Mouse (Mus musculus): Measurements from ENCODE around the gene Pcsk1n.
"Not testable (repeated sequence)": the region's sequence is repeated elsewhere in the genome, so short reads cannot be mapped to it uniquely, and the experiment has no call there.

Gene Pcsk1n

DNA sequence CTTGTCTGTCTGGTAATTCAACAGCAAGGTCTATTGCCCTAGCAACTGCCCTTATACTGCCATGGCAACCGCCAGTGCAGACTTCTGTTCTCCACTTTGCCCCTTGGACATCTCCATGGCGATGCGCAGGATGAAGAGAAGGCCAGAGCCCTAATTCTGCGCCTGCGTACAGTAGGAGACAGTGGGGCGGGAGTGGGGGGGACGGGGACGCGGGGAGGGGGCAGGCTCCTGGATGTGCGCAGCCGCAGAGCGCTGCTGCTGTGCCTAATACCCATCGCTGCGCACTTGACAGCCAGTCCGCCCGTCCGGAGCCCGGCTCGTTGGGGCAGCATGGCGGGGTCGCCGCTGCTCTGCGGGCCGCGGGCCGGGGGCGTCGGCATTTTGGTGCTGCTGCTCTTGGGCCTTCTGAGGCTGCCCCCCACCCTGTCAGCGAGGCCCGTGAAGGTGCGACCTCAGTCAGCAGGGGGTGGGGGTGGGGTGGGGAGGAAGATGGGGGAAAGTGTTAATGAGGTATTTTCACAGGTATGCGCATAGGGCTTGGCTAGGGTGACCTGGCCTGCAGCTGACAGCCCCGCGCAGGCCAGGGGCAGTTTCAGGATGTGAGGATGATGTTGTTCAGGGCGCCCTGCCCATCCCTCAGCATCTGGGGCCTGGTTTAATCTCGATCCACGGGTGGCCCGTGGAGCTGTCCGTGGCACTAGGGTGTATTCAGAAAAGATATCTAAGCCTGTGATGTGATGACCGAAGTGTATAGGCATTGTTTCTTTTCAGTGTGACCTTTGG lies at the start of gene Pcsk1n:
Pcsk1n (plus strand) TSS at position 222 of the 783 bp plus-strand sequence.
- DNase-seq (ENCODE audit: inconsistent ontology term): peak; percentile 46

DNA sequence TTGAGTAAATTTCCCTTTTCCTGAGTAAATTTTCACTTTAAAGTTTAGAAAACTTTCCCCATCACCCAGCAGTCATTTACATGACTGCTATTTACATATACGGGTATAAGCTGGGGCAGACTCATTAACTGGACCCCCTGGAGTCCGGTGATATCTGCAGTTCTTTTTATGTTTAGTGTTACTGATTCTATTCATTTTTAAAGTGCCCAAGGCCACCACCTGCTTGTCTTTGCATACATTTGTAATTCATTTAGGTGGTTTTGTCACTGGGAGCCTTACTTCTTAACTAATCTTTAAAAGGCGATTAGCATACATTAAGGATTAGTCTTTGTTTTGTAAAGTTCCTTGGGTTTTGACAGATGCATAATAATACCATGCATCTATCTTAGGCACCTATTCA lies 49.8 kb upstream of the Pcsk1n start:
- no peak for DNase-seq (ENCODE audit: inconsistent ontology term)

DNA sequence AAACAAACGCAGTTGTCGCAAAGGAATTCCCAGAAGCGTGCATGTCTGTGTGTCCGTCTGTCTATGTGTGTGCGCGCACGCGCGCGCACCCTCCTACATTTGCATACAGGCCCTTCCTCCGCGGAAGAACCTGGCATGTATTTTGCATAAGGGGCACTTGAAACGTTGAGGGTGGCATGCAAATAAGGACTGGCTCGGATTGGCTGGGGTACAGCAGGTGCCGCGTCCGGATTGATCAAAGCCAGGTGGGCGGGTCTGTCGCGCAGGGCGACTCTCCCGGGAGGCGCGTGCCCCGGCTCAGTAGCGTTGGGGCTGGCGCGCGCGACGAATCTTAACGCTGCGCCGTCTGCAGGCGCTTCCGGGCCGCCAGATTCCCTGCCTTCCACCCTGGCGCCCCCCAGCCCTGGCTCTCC lies 41.6 kb upstream of the Pcsk1n start, which contains the start of gene Pim2:
Pim2 (plus strand) TSS at position 256 of the 413 bp plus-strand sequence.
- DNase-seq (ENCODE audit: inconsistent ontology term): peak; percentile 81

GRCm38 (mm10) chrX:7878495-7878894 lies 41.1 kb upstream of the Pcsk1n start:
- DNase-seq (ENCODE audit: inconsistent ontology term): no peak

GRCm38 (mm10) chrX:7879819-7880218 lies 39.8 kb upstream of the Pcsk1n start:
- peak; percentile 81 for DNase-seq (ENCODE audit: inconsistent ontology term)

GRCm38 (mm10) chrX:7883841-7884567 lies 35.6 kb upstream of the Pcsk1n start, which contains the start of gene Slc35a2:
Slc35a2 (plus strand) TSS chrX:7884028.
- DNase-seq (ENCODE audit: inconsistent ontology term): peak; percentile 92

DNA sequence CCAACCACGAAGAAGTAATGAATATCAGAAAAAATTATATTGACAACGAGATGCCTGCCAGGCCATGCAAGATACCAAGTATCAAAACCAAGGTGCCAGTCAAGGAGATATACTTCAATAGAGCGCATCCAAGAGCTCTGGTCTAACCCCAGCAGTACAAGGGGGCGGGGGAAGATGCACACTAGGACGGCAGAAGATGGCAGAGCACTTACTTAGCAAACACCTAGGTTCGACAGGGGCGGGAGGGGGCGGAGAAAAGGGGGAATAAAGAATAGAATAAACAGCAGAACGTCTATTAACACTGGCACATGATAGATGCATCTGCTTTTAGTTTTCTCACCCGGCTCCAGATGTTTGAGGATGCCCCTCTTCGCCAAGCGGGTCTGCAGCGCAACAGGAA lies 21.4 kb upstream of the Pcsk1n start:
- no peak for DNase-seq (ENCODE audit: inconsistent ontology term)

- DNase-seq (ENCODE audit: inconsistent ontology term): peak; percentile 93
Observed at GRCm38 (mm10) chrX:7898880-7899874, 20.4 kb upstream of the Pcsk1n start, which contains the start of the genes Pqbp1 and Timm17b. Pqbp1 (minus strand) TSS chrX:7899269. Timm17b (plus strand) TSS chrX:7899357.

DNA sequence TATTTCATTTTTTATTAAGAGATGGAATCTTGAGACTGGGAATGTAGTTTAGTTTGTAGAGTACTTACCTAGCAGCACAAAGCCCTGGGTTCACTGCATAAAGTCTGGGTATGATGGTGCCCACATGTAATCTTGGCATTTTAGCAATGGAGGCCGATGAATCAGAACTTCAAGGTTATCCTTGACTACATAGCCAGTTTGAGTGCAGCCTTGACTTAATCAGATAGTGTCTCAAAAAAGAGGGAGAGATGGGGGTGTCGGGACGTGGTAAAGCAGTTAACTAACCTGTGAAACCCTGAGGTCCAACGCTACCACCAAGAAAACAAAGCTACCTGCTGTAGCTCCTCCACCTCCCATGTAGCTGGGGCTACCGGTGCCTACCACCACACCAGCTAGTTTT lies 15.2 kb upstream of the Pcsk1n start:
- DNase-seq (ENCODE audit: inconsistent ontology term): no peak

GRCm38 (mm10) chrX:7907735-7908134 lies 11.9 kb upstream of the Pcsk1n start, which contains the start of gene Gm10491:
Gm10491 (minus strand) TSS chrX:7907835.
- no peak for DNase-seq (ENCODE audit: inconsistent ontology term)

DNA sequence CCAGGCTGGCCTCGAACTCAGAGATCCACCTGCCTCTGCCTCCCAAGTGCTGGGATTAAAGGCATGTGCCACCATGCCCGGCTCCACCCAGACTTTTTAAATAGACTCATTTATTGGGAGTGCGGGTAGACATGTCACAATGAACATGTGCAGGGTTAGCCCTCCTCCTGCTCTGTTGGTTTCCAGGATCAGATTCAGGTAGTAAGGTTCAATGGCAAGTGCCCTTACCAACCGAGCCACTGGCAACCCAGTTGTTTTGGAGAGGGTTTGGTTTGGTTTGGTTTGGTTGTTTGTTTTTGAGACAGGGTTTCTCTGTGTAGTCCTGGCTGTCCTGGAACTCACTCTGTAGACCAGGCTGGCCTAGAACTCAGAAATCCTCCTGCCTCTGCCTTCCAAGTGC lies 10.4 kb upstream of the Pcsk1n start, which contains the start of gene Gm10490:
Gm10490 (plus strand) TSS at position 301 of the 400 bp plus-strand sequence.
- not testable (repeated sequence) for DNase-seq (ENCODE audit: inconsistent ontology term)

- DNase-seq (ENCODE audit: inconsistent ontology term): no peak
Observed at GRCm38 (mm10) chrX:7910473-7910872, 9.1 kb upstream of the Pcsk1n start.

DNA sequence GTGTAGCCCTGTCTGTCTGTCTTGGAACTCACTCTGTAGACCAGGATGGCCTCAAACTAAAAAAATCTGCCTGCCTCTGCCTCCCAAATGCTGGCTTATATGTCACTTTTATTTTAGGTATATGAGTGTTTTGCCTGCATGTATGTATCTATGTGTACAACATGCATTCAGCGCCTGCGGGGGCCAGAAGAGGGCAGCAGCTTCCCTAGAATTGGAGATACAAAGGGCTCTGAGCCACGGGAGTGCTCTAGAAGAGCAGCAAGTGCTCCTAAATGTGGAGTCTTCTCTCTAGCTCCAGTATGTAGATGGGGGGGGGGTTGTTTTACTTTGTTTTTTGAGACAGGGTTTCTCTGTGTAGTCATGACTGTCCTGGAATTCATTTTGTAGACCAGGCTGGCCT lies 4.0 kb upstream of the Pcsk1n start:
- not testable (repeated sequence) for DNase-seq (ENCODE audit: inconsistent ontology term)

DNA sequence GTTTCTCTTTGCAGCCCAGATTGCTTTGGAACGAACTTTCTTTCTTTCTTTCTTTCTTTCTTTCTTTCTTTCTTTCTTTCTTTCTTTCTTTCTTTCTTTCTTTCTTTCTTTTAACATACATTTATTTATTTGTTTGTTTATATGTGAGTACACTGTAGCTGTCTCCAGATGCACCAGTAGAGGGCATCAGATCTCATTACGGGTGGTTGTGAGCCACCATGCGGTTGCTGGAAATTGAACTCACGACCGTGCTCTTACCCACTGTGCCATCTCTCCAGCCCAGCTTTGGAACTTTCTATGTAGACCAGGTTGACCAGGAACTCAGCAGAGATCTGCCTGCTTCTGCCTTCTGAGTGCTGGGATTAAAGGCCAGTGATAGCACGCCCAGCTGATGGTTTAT lies 1.7 kb upstream of the Pcsk1n start:
- DNase-seq (ENCODE audit: inconsistent ontology term): not testable (repeated sequence)

- no peak for DNase-seq (ENCODE audit: inconsistent ontology term)
Observed at GRCm38 (mm10) chrX:7922032-7922431, 2.4 kb downstream of the Pcsk1n start.

GRCm38 (mm10) chrX:7926266-7926665 lies 6.6 kb downstream of the Pcsk1n start:
- no peak for DNase-seq (ENCODE audit: inconsistent ontology term)

GRCm38 (mm10) chrX:7927116-7927515 lies 7.5 kb downstream of the Pcsk1n start:
- no peak for DNase-seq (ENCODE audit: inconsistent ontology term)

- DNase-seq (ENCODE audit: inconsistent ontology term): no peak
Observed at GRCm38 (mm10) chrX:7928270-7928790, 8.7 kb downstream of the Pcsk1n start, which contains the start of gene Eras. Eras (minus strand) TSS chrX:7928607.

DNA sequence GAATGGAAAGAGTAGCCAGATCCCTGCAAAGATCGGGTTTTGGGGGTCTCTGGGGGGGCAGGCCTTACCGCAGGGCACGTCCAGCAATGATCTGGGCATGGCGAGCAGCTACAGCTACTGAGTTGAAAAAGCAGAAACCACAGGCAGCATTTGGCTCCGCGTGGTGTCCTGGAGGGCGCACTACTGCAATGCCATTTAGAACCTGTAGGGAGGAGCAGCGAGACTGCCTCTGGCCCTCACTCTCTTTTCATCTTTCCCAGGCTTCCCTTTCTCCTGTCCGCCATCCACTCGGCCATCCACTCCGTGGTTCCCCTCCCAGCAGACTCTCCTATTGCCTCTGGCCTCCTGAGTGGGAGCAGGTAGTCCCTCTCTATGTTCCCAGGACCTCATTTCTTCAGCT lies 17.3 kb downstream of the Pcsk1n start:
- DNase-seq (ENCODE audit: inconsistent ontology term): no peak

DNA sequence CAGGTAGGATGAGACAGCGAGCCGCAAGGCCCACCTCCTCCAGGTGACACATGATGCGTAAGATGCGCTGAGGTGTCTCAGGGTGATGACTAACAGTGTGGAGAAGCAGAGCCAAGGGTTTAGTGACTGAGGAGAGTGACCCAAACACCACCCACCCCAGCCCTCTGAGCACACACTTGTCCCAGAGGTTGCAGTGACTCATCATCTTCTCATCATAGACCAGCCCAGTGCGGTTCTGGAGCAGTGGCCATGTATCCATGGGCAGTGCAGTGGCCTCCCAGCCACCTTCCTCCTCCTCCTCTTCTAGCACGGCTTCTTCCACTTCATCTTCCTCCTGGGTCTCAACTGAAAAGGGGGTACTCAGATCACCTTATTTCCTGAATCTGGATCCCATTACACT lies 18.0 kb downstream of the Pcsk1n start:
- no peak for DNase-seq (ENCODE audit: inconsistent ontology term)

- DNase-seq (ENCODE audit: inconsistent ontology term): no peak
Observed at GRCm38 (mm10) chrX:7945618-7946017, 26.0 kb downstream of the Pcsk1n start.

Measured in Muller cell, postnatal 12 days (primary cell).